32 mouse cellular contexts compared by ENCODE assay signal in the genomic region with DNA sequence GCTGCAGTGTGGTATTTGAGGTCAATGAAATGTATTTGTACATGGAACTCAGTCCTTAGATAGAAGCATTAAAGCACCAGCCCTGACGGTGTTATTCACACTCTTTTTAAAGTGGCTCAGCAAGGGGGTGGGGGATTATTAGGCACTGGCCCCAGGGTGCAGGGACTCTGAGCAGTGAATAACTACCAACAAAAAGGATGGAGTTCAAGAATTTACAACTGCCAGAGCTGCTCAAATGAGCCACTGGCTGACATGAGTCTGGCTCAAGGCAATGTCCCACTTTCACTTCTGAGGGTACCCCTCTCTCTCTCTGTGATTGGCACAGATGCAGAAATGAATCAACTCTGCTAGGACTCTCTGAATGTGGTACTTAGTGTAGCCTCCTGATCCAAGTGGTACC. TPM values are rescaled to one million over a fixed set of nuclear protein-coding genes. Genes with fewer than 3 reads are reported as not detected.
DNase-seq lines count a peak whose midpoint lies in the region; ATAC-seq and TF ChIP-seq lines count a peak whose summit lies in the region.
"Had no signal": no experiment of that assay in that cellular context is flagged by ENCODE, and none has a peak within 500 bp of the region (broad histone marks: within the 10 kb centered on the region; RNA-seq: fewer than 3 reads in every experiment).

No protein-coding gene starts in this region.

- H3K27me3 ChIP-seq in forebrain, embryonic 16.5 days (replicated peaks; ENCODE audit: control insufficient read depth, insufficient read depth, low read length): no peaks in the 10 kb centered on the region
- no peaks in the 10 kb centered on the region for H3K27me3 ChIP-seq in forebrain, postnatal 0 days (ENCODE audit: insufficient read depth, low read length)
- H3K27me3 ChIP-seq in midbrain, embryonic 16.5 days (ENCODE audit: control insufficient read depth, insufficient read depth, low read depth, low read length): no peaks in the 10 kb centered on the region
- no peaks in the 10 kb centered on the region for H3K27me3 ChIP-seq in midbrain, embryonic 10.5 days (ENCODE audit: low read depth, poor library complexity, severe bottlenecking)
- H3K27me3 ChIP-seq in hindbrain, embryonic 16.5 days (replicated peaks; ENCODE audit: control insufficient read depth, insufficient read depth, low read length): no peaks in the 10 kb centered on the region
- H3K27me3 ChIP-seq: embryonic facial prominence, embryonic 12.5 days; embryonic facial prominence, embryonic 15.5 days; forebrain, embryonic 13.5 days; heart, embryonic 12.5 days; heart, embryonic 15.5 days had no signal

- no peak for TF ChIP-seq CTCF in forebrain, postnatal 0 days (IDR thresholded peaks at IDR 0.05; ENCODE audit: low read depth)
- TF ChIP-seq CTCF in brain, embryonic 14.5 days (IDR thresholded peaks at IDR 0.05; ENCODE audit: borderline replicate concordance, extremely low read depth, insufficient read depth, insufficient read length): no peak

- 9% methylated on average over 1 of the region's 1 CpGs for WGBS in forebrain, embryonic 16.5 days
- WGBS in forebrain, postnatal 0 days: 10% methylated on average over 1 of the region's 1 CpGs
- WGBS in midbrain, embryonic 16.5 days: 0% methylated on average over 1 of the region's 1 CpGs
- WGBS in midbrain, embryonic 10.5 days: 13% methylated on average over 1 of the region's 1 CpGs
- WGBS in hindbrain, embryonic 16.5 days: 10% methylated on average over 1 of the region's 1 CpGs

- ATAC-seq in forebrain, embryonic 16.5 days: peak; percentile 56
- ATAC-seq in forebrain, postnatal 0 days: no peak
- peak; percentile 30 for ATAC-seq in midbrain, embryonic 16.5 days
- no peak for ATAC-seq in hindbrain, embryonic 16.5 days
- ATAC-seq: forebrain, embryonic 13.5 days; intestine, postnatal 0 days; Patski had no signal

- no peak for DNase-seq in forebrain, postnatal 0 days
- no peak for DNase-seq in midbrain, embryonic 10.5 days (ENCODE audit: low spot score)
- DNase-seq in brain, embryonic 14.5 days (ENCODE audit: low read depth): peak; percentile 23
- DNase-seq: adrenal gland, postnatal 10 days; adrenal gland, postnatal 36 days; cerebellum, adult 11 months; cerebellum, adult 2 months; cerebellum, adult 9-11 months; cerebellum, postnatal 25 days; gastrocnemius, adult 2 months; gastrocnemius, postnatal 14 days; heart, adult 18-20 months; heart, postnatal 10 days; heart, postnatal 4 days had no signal

- TF ChIP-seq POLR2A in brain, embryonic 14.5 days (IDR thresholded peaks at IDR 0.05; ENCODE audit: borderline replicate concordance, extremely low read depth, insufficient read depth, insufficient read length, poor library complexity, severe bottlenecking): no peak

- no peaks in the 10 kb centered on the region for H3K36me3 ChIP-seq in forebrain, embryonic 16.5 days (ENCODE audit: control insufficient read depth, insufficient read depth)
- no peaks in the 10 kb centered on the region for H3K36me3 ChIP-seq in forebrain, postnatal 0 days (ENCODE audit: insufficient read depth)
- no peaks in the 10 kb centered on the region for H3K36me3 ChIP-seq in midbrain, embryonic 16.5 days (ENCODE audit: control insufficient read depth, insufficient read depth, low read length)
- H3K36me3 ChIP-seq in midbrain, embryonic 10.5 days: peaks cover 6% of the 10 kb centered on the region; the same call in 1 of the 2 replicates
- H3K36me3 ChIP-seq in hindbrain, embryonic 16.5 days (ENCODE audit: control insufficient read depth, insufficient read depth, low read length): no peaks in the 10 kb centered on the region
- H3K36me3 ChIP-seq: embryonic facial prominence, embryonic 12.5 days; embryonic facial prominence, embryonic 15.5 days had no signal

- H3K4me1 ChIP-seq in forebrain, embryonic 16.5 days (replicated peaks; ENCODE audit: control insufficient read depth, insufficient read depth, low read length): no peaks in the 10 kb centered on the region
- H3K4me1 ChIP-seq in forebrain, postnatal 0 days (ENCODE audit: insufficient read depth): no peaks in the 10 kb centered on the region
- H3K4me1 ChIP-seq in midbrain, embryonic 16.5 days (ENCODE audit: control insufficient read depth, insufficient read depth, low read length): peaks cover 3% of the 10 kb centered on the region; the same call in 1 of the 2 replicates
- peaks cover 25% of the 10 kb centered on the region for H3K4me1 ChIP-seq in midbrain, embryonic 10.5 days
- no peaks in the 10 kb centered on the region for H3K4me1 ChIP-seq in hindbrain, embryonic 16.5 days (ENCODE audit: control insufficient read depth, insufficient read depth, low read depth, low read length)
- H3K4me1 ChIP-seq: embryonic facial prominence, embryonic 12.5 days; heart, embryonic 12.5 days; heart, embryonic 15.5 days had no signal

- no peak overlapping the region for H3K4me3 ChIP-seq in forebrain, embryonic 16.5 days (replicated peaks; ENCODE audit: low read length)
- no peak overlapping the region for H3K4me3 ChIP-seq in forebrain, postnatal 0 days (ENCODE audit: low read depth, low read length)
- no peak overlapping the region for H3K4me3 ChIP-seq in midbrain, embryonic 16.5 days (ENCODE audit: low read depth, low read length)
- H3K4me3 ChIP-seq in midbrain, embryonic 10.5 days: no peak overlapping the region
- no peak overlapping the region for H3K4me3 ChIP-seq in hindbrain, embryonic 16.5 days (ENCODE audit: low read length)
- H3K4me3 ChIP-seq: embryonic facial prominence, embryonic 12.5 days; embryonic facial prominence, embryonic 15.5 days; forebrain, embryonic 13.5 days; gastrocnemius, adult 2 months; heart, embryonic 12.5 days; heart, embryonic 15.5 days had no signal

- H3K9ac ChIP-seq in forebrain, embryonic 16.5 days (replicated peaks; ENCODE audit: low read depth, low read length): no peak overlapping the region
- no peak overlapping the region for H3K9ac ChIP-seq in forebrain, postnatal 0 days
- H3K9ac ChIP-seq in midbrain, embryonic 16.5 days (ENCODE audit: low read depth, low read length): no peak overlapping the region
- no peak overlapping the region for H3K9ac ChIP-seq in hindbrain, embryonic 16.5 days (ENCODE audit: low read depth, low read length)
- H3K9ac ChIP-seq: embryonic facial prominence, embryonic 12.5 days; embryonic facial prominence, embryonic 15.5 days; forebrain, embryonic 13.5 days; heart, embryonic 12.5 days; heart, embryonic 15.5 days; hindbrain, embryonic 14.5 days had no signal

- H3K4me2 ChIP-seq in forebrain, embryonic 16.5 days (ENCODE audit: low read length): no peak overlapping the region
- no peak overlapping the region for H3K4me2 ChIP-seq in forebrain, postnatal 0 days (ENCODE audit: low read depth)
- H3K4me2 ChIP-seq in midbrain, embryonic 16.5 days (ENCODE audit: low read length): no peak overlapping the region
- no peak overlapping the region for H3K4me2 ChIP-seq in hindbrain, embryonic 16.5 days (ENCODE audit: low read length)
- H3K4me2 ChIP-seq: embryonic facial prominence, embryonic 12.5 days; embryonic facial prominence, embryonic 15.5 days; forebrain, embryonic 13.5 days; heart, embryonic 12.5 days; heart, embryonic 15.5 days; hindbrain, embryonic 14.5 days had no signal

- H3K9me3 ChIP-seq in forebrain, embryonic 16.5 days (ENCODE audit: control insufficient read depth, low read length): no peaks in the 10 kb centered on the region
- H3K9me3 ChIP-seq in forebrain, postnatal 0 days (ENCODE audit: low read length): no peaks in the 10 kb centered on the region
- no peaks in the 10 kb centered on the region for H3K9me3 ChIP-seq in midbrain, embryonic 16.5 days (replicated peaks; ENCODE audit: control insufficient read depth, low read length, poor library complexity, severe bottlenecking)
- no peaks in the 10 kb centered on the region for H3K9me3 ChIP-seq in midbrain, embryonic 10.5 days (replicated peaks)
- no peaks in the 10 kb centered on the region for H3K9me3 ChIP-seq in hindbrain, embryonic 16.5 days (ENCODE audit: control insufficient read depth, low read length)
- H3K9me3 ChIP-seq: embryonic facial prominence, embryonic 12.5 days; embryonic facial prominence, embryonic 15.5 days; forebrain, embryonic 13.5 days; heart, embryonic 12.5 days; heart, embryonic 15.5 days had no signal

- H3K27ac ChIP-seq in forebrain, embryonic 16.5 days (ENCODE audit: low read length): no peak overlapping the region
- no peak overlapping the region for H3K27ac ChIP-seq in forebrain, postnatal 0 days (ENCODE audit: low read depth, low read length)
- H3K27ac ChIP-seq in midbrain, embryonic 16.5 days (ENCODE audit: low read length): no peak overlapping the region
- H3K27ac ChIP-seq in midbrain, embryonic 10.5 days (replicated peaks): no peak overlapping the region
- H3K27ac ChIP-seq in hindbrain, embryonic 16.5 days (ENCODE audit: low read depth, low read length): no peak overlapping the region
- H3K27ac ChIP-seq: embryonic facial prominence, embryonic 12.5 days; embryonic facial prominence, embryonic 15.5 days; forebrain, embryonic 13.5 days; gastrocnemius, adult 2 months; heart, embryonic 15.5 days; hindbrain, embryonic 14.5 days had no signal

RNA-seq across cellular contexts. Expression of a gene that starts 30.8 kb away (rescaled TPM):
- not detected in 2 replicates for polyA plus RNA-seq in forebrain, embryonic 16.5 days (2015; fragmentation: Nextera tagmentation; extraction: Ambion mirVana)
- total RNA-seq in forebrain, postnatal 0 days (2014; rRNA removed): 0.15 TPM in 1 of 2 replicates, not detected in the other
- 0.35 TPM in 1 of 2 replicates, not detected in the other for polyA plus RNA-seq in forebrain, postnatal 0 days (2015; fragmentation: Nextera tagmentation; extraction: Ambion mirVana)
- polyA plus RNA-seq in midbrain, embryonic 16.5 days (2015; fragmentation: Nextera tagmentation; extraction: Ambion mirVana): not detected in 2 replicates
- not detected in 2 replicates for polyA plus RNA-seq in midbrain, embryonic 10.5 days (2016; fragmentation: Nextera tagmentation; extraction: Ambion mirVana)
- polyA plus RNA-seq in brain, embryonic 14.5 days (2012; rRNA removed): 0.04 and 0.11 TPM in 2 replicates
- 0.10 and 0.12 TPM in 2 replicates for polyA plus RNA-seq in hindbrain, embryonic 16.5 days (2015; fragmentation: Nextera tagmentation; extraction: Ambion mirVana)
- total RNA-seq: common myeloid progenitor, adult 5-6 weeks; ES-E14 had no signal
- polyA plus RNA-seq: embryonic facial prominence, embryonic 12.5 days; forebrain, embryonic 13.5 days; heart, embryonic 12.5 days; heart, embryonic 15.5 days; hindbrain, embryonic 11.5 days; hindbrain, embryonic 14.5 days; intestine, embryonic 14.5 days; Patski had no signal

RNA-seq across cellular contexts. Expression of a gene that starts 37.8 kb away (rescaled TPM):
- polyA plus RNA-seq in forebrain, embryonic 16.5 days (2015; fragmentation: Nextera tagmentation; extraction: Ambion mirVana): 79.8 and 81.2 TPM in 2 replicates
- 34.9 and 40.0 TPM in 2 replicates for total RNA-seq in forebrain, postnatal 0 days (2014; rRNA removed)
- polyA plus RNA-seq in forebrain, postnatal 0 days (2015; fragmentation: Nextera tagmentation; extraction: Ambion mirVana): 64.0 and 79.1 TPM in 2 replicates
- polyA plus RNA-seq in midbrain, embryonic 16.5 days (2015; fragmentation: Nextera tagmentation; extraction: Ambion mirVana): 87.6 and 88.8 TPM in 2 replicates
- 52.3 and 53.0 TPM in 2 replicates for polyA plus RNA-seq in midbrain, embryonic 10.5 days (2016; fragmentation: Nextera tagmentation; extraction: Ambion mirVana)
- 36.0 and 39.4 TPM in 2 replicates for polyA plus RNA-seq in brain, embryonic 14.5 days (2012; rRNA removed)
- 79.8 and 90.4 TPM in 2 replicates for polyA plus RNA-seq in hindbrain, embryonic 16.5 days (2015; fragmentation: Nextera tagmentation; extraction: Ambion mirVana)

RNA-seq across cellular contexts. Expression of a gene that starts 49.9 kb away (rescaled TPM):
- not detected in 2 replicates for polyA plus RNA-seq in forebrain, embryonic 16.5 days (2015; fragmentation: Nextera tagmentation; extraction: Ambion mirVana)
- total RNA-seq in forebrain, postnatal 0 days (2014; rRNA removed): not detected in 2 replicates
- not detected in 2 replicates for polyA plus RNA-seq in forebrain, postnatal 0 days (2015; fragmentation: Nextera tagmentation; extraction: Ambion mirVana)
- not detected in 2 replicates for polyA plus RNA-seq in midbrain, embryonic 16.5 days (2015; fragmentation: Nextera tagmentation; extraction: Ambion mirVana)
- not detected in 2 replicates for polyA plus RNA-seq in midbrain, embryonic 10.5 days (2016; fragmentation: Nextera tagmentation; extraction: Ambion mirVana)
- polyA plus RNA-seq in brain, embryonic 14.5 days (2012; rRNA removed): 0.19 TPM in 1 of 2 replicates, not detected in the other
- polyA plus RNA-seq in hindbrain, embryonic 16.5 days (2015; fragmentation: Nextera tagmentation; extraction: Ambion mirVana): not detected in 2 replicates
- total RNA-seq: adrenal gland, adult 18-20 months; adrenal gland, postnatal 10 days; adrenal gland, postnatal 36 days; common myeloid progenitor, adult 5-6 weeks; ES-E14; gastrocnemius, adult 2 months; gastrocnemius, postnatal 14 days; gastrocnemius, postnatal 4 days; heart, adult 18-20 months; heart, postnatal 10 days; heart, postnatal 4 days had no signal
- polyA plus RNA-seq: cerebellum, adult 2 months; embryonic facial prominence, embryonic 12.5 days; embryonic facial prominence, embryonic 15.5 days; forebrain, embryonic 13.5 days; frontal cortex, adult 2 months; heart, embryonic 12.5 days; heart, embryonic 15.5 days; hindbrain, embryonic 11.5 days; hindbrain, embryonic 14.5 days; intestine, embryonic 14.5 days; intestine, postnatal 0 days; Patski had no signal

RNA-seq across cellular contexts. Expression of a gene that starts 59.8 kb away (rescaled TPM):
- 23.1 and 24.1 TPM in 2 replicates for polyA plus RNA-seq in forebrain, embryonic 16.5 days (2015; fragmentation: Nextera tagmentation; extraction: Ambion mirVana)
- total RNA-seq in forebrain, postnatal 0 days (2014; rRNA removed): 12.7 and 17.0 TPM in 2 replicates
- polyA plus RNA-seq in forebrain, postnatal 0 days (2015; fragmentation: Nextera tagmentation; extraction: Ambion mirVana): 12.0 and 15.2 TPM in 2 replicates
- 18.0 and 20.1 TPM in 2 replicates for polyA plus RNA-seq in midbrain, embryonic 16.5 days (2015; fragmentation: Nextera tagmentation; extraction: Ambion mirVana)
- polyA plus RNA-seq in midbrain, embryonic 10.5 days (2016; fragmentation: Nextera tagmentation; extraction: Ambion mirVana): 26.7 and 28.5 TPM in 2 replicates
- 16.7 and 18.0 TPM in 2 replicates for polyA plus RNA-seq in brain, embryonic 14.5 days (2012; rRNA removed)
- 15.7 and 17.5 TPM in 2 replicates for polyA plus RNA-seq in hindbrain, embryonic 16.5 days (2015; fragmentation: Nextera tagmentation; extraction: Ambion mirVana)

Comparison
In these comparisons a context has a peak if more than half of its experiments do, and no peak if none do; other contexts are left out.
1. ATAC-seq: peak in forebrain, embryonic 16.5 days (single experiment) and midbrain, embryonic 16.5 days (single experiment); none in forebrain, postnatal 0 days (single experiment) and hindbrain, embryonic 16.5 days (single experiment).